Mouse (Mus musculus) thymus, adult 2 months (tissue): ENCODE data around the gene Arhgap45. TPM values are rescaled to one million over a fixed set of nuclear protein-coding genes. Genes with fewer than 3 reads are reported as not detected.

ENCODE experiments used
- DNase-seq: peaks from one replicate; pipeline ENCODE4 v3.0.0; 2021
- H3K27ac ChIP-seq: fragments of 200-500 bp; 2 replicates; pipeline ENCODE4 v1.5.1; 2012; ENCODE audit warnings: low read length, control low read depth; ENCODE audit not compliant: control insufficient read depth, insufficient read depth
- H3K27me3 ChIP-seq: fragments of 200-500 bp; 2 replicates; pipeline ENCODE4 v1.6.1; 2012; ENCODE audit warnings: mild to moderate bottlenecking, low read length, moderate library complexity, mixed read lengths; ENCODE audit not compliant: control insufficient read depth, insufficient read depth
- H3K36me3 ChIP-seq: fragments of 200-500 bp; 2 replicates; pipeline ENCODE4 v1.6.1; 2012; ENCODE audit warnings: mild to moderate bottlenecking, low read length, moderate library complexity; ENCODE audit not compliant: control insufficient read depth, insufficient read depth
- H3K4me1 ChIP-seq: fragments of 200-500 bp; replicated peaks from 2 replicates; pipeline ENCODE4 v1.6.1; 2012; ENCODE audit warnings: low read length; ENCODE audit not compliant: control insufficient read depth, insufficient read depth
- H3K4me3 ChIP-seq: fragments of 200-500 bp; 2 replicates; pipeline ENCODE4 v1.5.1; 2012; ENCODE audit warnings: mild to moderate bottlenecking, low read length, control low read depth, moderate library complexity; ENCODE audit not compliant: control insufficient read depth, insufficient read depth
- CTCF ChIP-seq: fragments of 200-500 bp; IDR thresholded peaks from 2 replicates; pipeline ENCODE4 v1.5.1; 2012; ENCODE audit warnings: mild to moderate bottlenecking, control low read depth, low read length, moderate library complexity, borderline replicate concordance; ENCODE audit not compliant: control insufficient read depth, poor library complexity, insufficient read depth; ENCODE audit errors: extremely low read depth
- POLR2A ChIP-seq: fragments of 200-500 bp; IDR thresholded peaks from 2 replicates; pipeline ENCODE4 v1.6.1; 2012; ENCODE audit warnings: mild to moderate bottlenecking, low read length, control low read depth, moderate library complexity; ENCODE audit not compliant: control insufficient read depth, poor library complexity, insufficient read depth; ENCODE audit errors: extremely low read depth
- WGBS: fragments of 180-500 bp; shearing (Covaris S2); methylation state at CpG from one replicate; pipeline ENCODE4 v1.1.7; 2018; 5-methylcytosine and 5-hydroxymethylcytosine counted together
- polyA plus RNA-seq: library from polyadenylated mRNA; depleted of rRNA; stranded (reverse); fragments of >200 nt; gene quantifications from 2 replicates; pipeline ENCODE4 v1.2.3, GENCODE M21; 2012

The Arhgap45 gene
- polyA plus RNA-seq, 1 experiment = 1,504 TPM

DNA sequence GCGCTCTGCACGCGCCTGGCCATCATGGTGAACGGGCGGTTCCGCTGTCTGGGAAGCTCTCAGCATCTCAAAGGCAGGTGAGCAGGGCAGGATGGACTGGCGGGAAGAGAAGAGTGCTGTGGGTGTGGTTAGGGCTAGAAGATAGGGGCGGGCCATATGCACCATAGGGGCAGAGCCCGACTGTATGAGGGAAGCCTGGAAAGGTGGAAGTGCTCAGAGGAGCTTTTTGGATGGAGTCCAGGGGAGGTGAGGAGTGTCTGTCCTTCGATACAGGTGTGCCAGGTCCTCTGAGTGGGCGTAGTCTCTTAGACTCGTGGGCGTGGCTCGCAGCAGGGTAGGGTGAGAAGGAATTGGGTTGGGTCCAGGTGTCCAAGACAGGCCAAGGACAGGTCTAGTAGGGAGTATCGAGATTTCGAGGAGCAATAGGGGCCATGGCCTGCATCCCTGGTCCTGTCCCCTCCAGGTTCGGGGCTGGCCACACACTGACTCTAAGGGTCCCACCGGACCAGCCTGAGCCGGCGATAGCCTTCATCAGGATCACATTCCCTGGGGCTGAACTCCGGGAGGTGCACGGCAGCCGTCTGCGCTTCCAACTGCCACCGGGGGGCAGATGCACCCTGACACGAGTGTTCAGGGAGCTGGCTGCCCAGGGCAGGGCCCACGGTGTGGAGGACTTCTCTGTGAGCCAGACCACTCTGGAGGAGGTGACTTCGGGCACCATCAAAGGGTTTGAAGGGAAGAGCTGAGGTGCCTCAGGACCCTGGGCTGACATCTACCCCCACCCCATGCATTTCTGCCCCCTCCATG, 1.8 kb upstream of the Arhgap45 start:
- DNase-seq = peak; percentile 61
- Histone ChIP-seq H3K4me1 (peaks cover 23% of the 10 kb centered on the region), H3K36me3 (peaks cover 29% of the 10 kb centered on the region), H3K27ac (no peak overlapping the region), H3K27me3 (no peaks in the 10 kb centered on the region), H3K4me3 (no peak overlapping the region)
- WGBS = 82% methylated on average over 28 of the region's 28 CpGs
- no peak for TF ChIP-seq POLR2A
- TF ChIP-seq CTCF = peak; percentile 70

DNA sequence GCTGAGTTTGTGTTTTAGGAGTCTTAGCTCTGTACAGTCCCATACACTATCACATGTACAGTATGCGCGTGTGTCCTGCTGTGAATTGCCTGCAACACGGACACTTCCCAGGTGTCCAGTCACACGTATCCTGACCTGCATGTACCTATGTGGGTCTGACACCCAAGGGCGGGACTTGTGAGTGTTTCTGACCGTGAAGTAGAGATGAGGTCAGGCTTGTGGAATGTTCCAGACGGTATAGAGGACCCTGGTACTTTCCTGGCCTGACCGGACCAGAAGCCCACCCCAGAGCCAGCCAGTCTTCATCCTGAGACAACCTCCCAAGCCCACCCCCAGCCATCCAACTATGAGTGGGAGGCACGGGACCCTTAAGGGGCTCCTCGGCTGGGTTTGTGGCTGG, 870 bp upstream of the Arhgap45 start:
- WGBS = 94% methylated on average over 10 of the region's 10 CpGs
- H3K27me3 ChIP-seq = no peaks in the 10 kb centered on the region
- no peak overlapping the region for H3K4me3 ChIP-seq
- peak; percentile 16 for DNase-seq
- H3K36me3 ChIP-seq = peaks cover 32% of the 10 kb centered on the region
- peaks cover 32% of the 10 kb centered on the region for H3K4me1 ChIP-seq
- H3K27ac ChIP-seq = no peak overlapping the region
- TF ChIP-seq POLR2A = no peak
- TF ChIP-seq CTCF = no peak

DNA sequence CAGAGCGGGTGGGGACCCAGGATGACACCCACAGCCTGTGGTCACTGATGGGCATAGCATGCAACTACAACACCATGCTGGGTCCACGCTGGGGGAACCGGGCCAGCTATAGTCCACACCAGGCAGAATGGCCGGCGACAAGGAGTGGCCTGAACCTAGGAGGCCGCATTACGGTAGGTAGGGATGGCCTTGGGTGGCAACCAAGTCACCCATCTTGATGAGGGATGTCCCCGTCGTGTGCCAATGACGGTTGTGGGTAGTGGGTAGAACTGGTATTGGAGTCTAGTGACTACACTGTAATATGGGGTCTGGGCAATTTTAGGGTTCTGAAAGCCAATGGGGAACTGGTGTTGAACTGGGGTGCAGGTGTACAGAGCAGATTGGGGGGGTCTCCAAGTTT, 478 bp downstream of the Arhgap45 start:
- Histone ChIP-seq H3K27ac (peak overlapping the region; percentile 86), H3K27me3 (no peaks in the 10 kb centered on the region), H3K36me3 (peaks cover 38% of the 10 kb centered on the region), H3K4me1 (peaks cover 44% of the 10 kb centered on the region), H3K4me3 (peak overlapping the region; percentile 83)
- WGBS = 2% methylated on average over 10 of the region's 10 CpGs
- TF ChIP-seq CTCF (no peak), POLR2A (no peak)
- DNase-seq = no peak

DNA sequence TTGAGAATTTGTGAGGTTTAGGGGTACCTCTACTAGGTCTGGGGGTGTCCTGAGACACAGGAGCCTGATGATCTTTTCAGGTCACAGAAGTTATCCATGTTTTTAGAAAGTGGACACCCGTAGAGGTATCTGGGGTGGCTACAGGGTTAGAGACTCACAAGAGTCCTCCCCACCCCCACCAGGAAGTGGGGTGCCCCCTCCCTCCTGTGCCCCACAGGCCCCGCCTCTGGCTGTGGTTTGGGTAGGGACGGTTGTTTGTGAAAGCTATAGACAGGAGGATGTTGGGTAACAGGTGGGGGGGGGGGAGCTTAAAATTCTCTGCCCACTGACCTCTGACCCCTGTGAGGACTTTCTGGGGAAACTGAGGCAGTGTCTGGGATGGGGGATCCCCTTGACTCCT, 908 bp downstream of the Arhgap45 start:
- H3K27ac ChIP-seq = peak overlapping the region; percentile 99
- TF ChIP-seq CTCF = peak; percentile 15; the same call in 1 of the 2 replicates
- TF ChIP-seq POLR2A = no peak
- DNase-seq = peak; percentile 97
- no peaks in the 10 kb centered on the region for H3K27me3 ChIP-seq
- H3K36me3 ChIP-seq = peaks cover 42% of the 10 kb centered on the region
- H3K4me1 ChIP-seq = peaks cover 49% of the 10 kb centered on the region
- 2% methylated on average over 3 of the region's 3 CpGs for WGBS
- H3K4me3 ChIP-seq = peak overlapping the region; percentile 83

DNA sequence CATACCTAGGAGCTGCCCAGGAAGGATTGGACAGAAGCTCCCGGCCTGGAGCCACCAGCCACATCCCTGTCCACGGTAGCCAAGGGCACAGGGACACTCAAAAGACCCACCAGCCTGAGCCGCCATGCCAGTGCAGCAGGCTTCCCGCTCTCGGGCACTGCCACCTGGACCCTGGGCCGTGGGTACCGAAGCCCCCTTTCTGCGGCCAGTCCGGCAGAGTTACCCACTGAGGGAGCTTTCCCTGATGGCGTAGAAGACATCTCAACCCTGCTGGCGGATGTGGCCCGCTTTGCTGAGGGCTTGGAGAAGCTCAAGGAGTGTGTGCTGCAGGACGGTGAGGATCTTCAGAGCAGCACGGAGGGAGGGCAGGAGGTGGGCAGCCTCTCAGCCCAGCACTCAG, 1.3 kb downstream of the Arhgap45 start:
- Histone ChIP-seq H3K36me3 (peaks cover 46% of the 10 kb centered on the region), H3K4me1 (peaks cover 53% of the 10 kb centered on the region), H3K4me3 (peak overlapping the region; percentile 83), H3K27ac (peak overlapping the region; percentile 99), H3K27me3 (no peaks in the 10 kb centered on the region)
- DNase-seq = peak; percentile 62
- 14% methylated on average over 14 of the region's 14 CpGs for WGBS
- TF ChIP-seq CTCF (no peak), POLR2A (no peak)

DNA sequence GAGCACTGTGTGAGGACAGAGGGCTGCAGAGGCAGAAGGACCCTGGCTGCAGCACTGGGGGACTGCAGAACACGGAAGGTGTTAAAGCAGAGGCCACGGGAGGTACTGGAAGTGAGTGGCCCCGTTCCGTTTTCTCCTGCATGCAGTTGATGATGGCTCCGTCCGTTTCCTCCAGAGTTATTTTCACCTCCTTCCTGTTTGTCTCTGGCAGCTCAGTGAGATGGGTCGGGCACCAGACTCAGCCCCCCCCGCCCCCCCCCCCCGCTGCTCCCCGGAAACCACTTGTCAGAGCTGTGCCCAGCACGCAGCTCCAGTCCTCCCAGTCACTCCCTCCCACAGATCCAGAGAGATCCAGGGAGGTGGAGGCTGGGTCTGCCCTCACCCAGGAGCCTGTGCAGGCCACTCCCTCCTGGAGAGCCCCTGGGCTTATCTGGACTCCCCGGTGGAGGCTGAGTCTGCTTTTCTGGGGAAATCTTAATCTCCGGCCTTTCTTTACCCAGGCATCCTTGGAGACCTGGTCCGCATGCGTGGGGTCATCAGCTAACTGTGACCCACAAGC, 2.4 kb downstream of the Arhgap45 start:
- Histone ChIP-seq H3K4me1 (peaks cover 60% of the 10 kb centered on the region), H3K36me3 (peaks cover 54% of the 10 kb centered on the region), H3K4me3 (peak overlapping the region; percentile 65), H3K27ac (peak overlapping the region; percentile 99), H3K27me3 (no peaks in the 10 kb centered on the region)
- WGBS = 20% methylated on average over 13 of the region's 15 CpGs
- peak; percentile 67 for DNase-seq
- TF ChIP-seq POLR2A = 0 out of 2 replicates have a peak, but pooled peaks have one; percentile 45
- TF ChIP-seq CTCF = no peak
